Mouse (Mus musculus) forebrain, embryonic 16.5 days (tissue): ENCODE measurements around the gene Prkce. TPM values are rescaled to one million over a fixed set of nuclear protein-coding genes. Genes with fewer than 3 reads are reported as not detected.

Experiments
- ATAC-seq: fragments of 200-750 bp; cut with Nextera tagmentation; 2 replicates; pipeline ENCODE4 v1.8.0; 2017; ENCODE audit warnings: mild to moderate bottlenecking, moderate library complexity
- H3K27ac ChIP-seq: fragments of 300-500 bp; sonication (generic); 2 replicates; pipeline ENCODE4 v1.5.1; 2014; ENCODE audit warnings: low read length, control low read depth
- H3K27me3 ChIP-seq: fragments of 300-500 bp; sonication (generic); replicated peaks from 2 replicates; pipeline ENCODE4 v1.6.1; 2014; ENCODE audit warnings: low read length; ENCODE audit not compliant: control insufficient read depth, insufficient read depth
- H3K36me3 ChIP-seq: fragments of 300-500 bp; sonication (generic); 2 replicates; pipeline ENCODE4 v1.6.1; 2014; ENCODE audit not compliant: control insufficient read depth, insufficient read depth
- H3K4me1 ChIP-seq: fragments of 300-500 bp; sonication (generic); replicated peaks from 2 replicates; pipeline ENCODE4 v1.6.1; 2014; ENCODE audit warnings: low read length; ENCODE audit not compliant: control insufficient read depth, insufficient read depth
- H3K4me2 ChIP-seq: fragments of 300-500 bp; sonication (generic); 2 replicates; pipeline ENCODE4 v1.6.1; 2014; ENCODE audit warnings: mild to moderate bottlenecking, low read length, control low read depth
- H3K4me3 ChIP-seq: fragments of 300-500 bp; sonication (generic); replicated peaks from 2 replicates; pipeline ENCODE4 v1.5.1; 2014; ENCODE audit warnings: mild to moderate bottlenecking, low read length, control low read depth
- H3K9ac ChIP-seq: fragments of 300-500 bp; sonication (generic); replicated peaks from 2 replicates; pipeline ENCODE4 v1.6.1; 2014; ENCODE audit warnings: low read depth, low read length, control low read depth
- H3K9me3 ChIP-seq: fragments of 300-500 bp; sonication (generic); 2 replicates; pipeline ENCODE4 v1.6.1; 2016; ENCODE audit warnings: low read length; ENCODE audit not compliant: control insufficient read depth
- WGBS: fragments of 180-500 bp; shearing (Covaris S2); extraction: QIAGEN DNeasy Blood & Tissue Kit; methylation state at CpG from one replicate; pipeline ENCODE4 v1.1.7; 2014; 5-methylcytosine and 5-hydroxymethylcytosine counted together
- polyA plus RNA-seq: library from polyadenylated mRNA; unstranded; fragments of >200 nt; fragmentation: Nextera tagmentation; extraction: Ambion mirVana; gene quantifications from 2 replicates; pipeline ENCODE4 v1.2.1, GENCODE M21; 2015

Prkce gene
- polyA plus RNA-seq, 1 experiment from 2014 or later = 42.9 TPM

GRCm38 (mm10) chr17:86454351-86454706 lies 286.7 kb downstream of the Prkce start:
- no peaks in the 10 kb centered on the region for H3K9me3 ChIP-seq
- H3K36me3 ChIP-seq = no peaks in the 10 kb centered on the region
- H3K4me2 ChIP-seq = no peak overlapping the region
- no peak overlapping the region for H3K4me3 ChIP-seq
- H3K4me1 ChIP-seq = 0 out of 2 replicates have a peak, but pooled peaks cover 2% of the 10 kb centered on the region
- 83% methylated on average over 3 of the region's 3 CpGs for WGBS
- no peak overlapping the region for H3K9ac ChIP-seq
- ATAC-seq = no peak
- no peak overlapping the region for H3K27ac ChIP-seq
- H3K27me3 ChIP-seq = no peaks in the 10 kb centered on the region

GRCm38 (mm10) chr17:86456512-86456911 lies 288.9 kb downstream of the Prkce start:
- Histone ChIP-seq H3K4me2 (no peak overlapping the region), H3K4me3 (no peak overlapping the region), H3K9me3 (no peaks in the 10 kb centered on the region), H3K27ac (no peak overlapping the region), H3K9ac (no peak overlapping the region), H3K36me3 (no peaks in the 10 kb centered on the region), H3K4me1 (peaks cover 12% of the 10 kb centered on the region), H3K27me3 (no peaks in the 10 kb centered on the region)
- no peak for ATAC-seq
- 64% methylated on average over 6 of the region's 6 CpGs for WGBS

- Histone ChIP-seq H3K4me1 (peaks cover 12% of the 10 kb centered on the region), H3K36me3 (no peaks in the 10 kb centered on the region), H3K27ac (no peak overlapping the region), H3K9me3 (no peaks in the 10 kb centered on the region), H3K9ac (no peak overlapping the region), H3K27me3 (no peaks in the 10 kb centered on the region), H3K4me2 (no peak overlapping the region), H3K4me3 (no peak overlapping the region)
- WGBS = 83% methylated on average over 11 of the region's 11 CpGs
- no peak for ATAC-seq
These were observed 290.9 kb downstream of the Prkce start for GRCm38 (mm10) chr17:86458302-86458980.

GRCm38 (mm10) chr17:86460645-86461430 lies 293.3 kb downstream of the Prkce start:
- Histone ChIP-seq H3K4me3 (no peak overlapping the region), H3K4me1 (peaks cover 29% of the 10 kb centered on the region), H3K4me2 (no peak overlapping the region), H3K27ac (peak overlapping the region; percentile 37), H3K27me3 (no peaks in the 10 kb centered on the region), H3K9ac (no peak overlapping the region), H3K9me3 (no peaks in the 10 kb centered on the region), H3K36me3 (no peaks in the 10 kb centered on the region)
- WGBS = 52% methylated on average over 17 of the region's 17 CpGs
- peak; percentile 29; the same call in 1 of the 2 replicates for ATAC-seq

GRCm38 (mm10) chr17:86463369-86463768 lies 295.8 kb downstream of the Prkce start:
- peaks cover 45% of the 10 kb centered on the region for H3K4me1 ChIP-seq
- no peaks in the 10 kb centered on the region for H3K36me3 ChIP-seq
- no peak overlapping the region for H3K9ac ChIP-seq
- no peaks in the 10 kb centered on the region for H3K27me3 ChIP-seq
- no peak overlapping the region for H3K4me2 ChIP-seq
- no peak overlapping the region for H3K27ac ChIP-seq
- no peak overlapping the region for H3K4me3 ChIP-seq
- ATAC-seq = no peak
- no peaks in the 10 kb centered on the region for H3K9me3 ChIP-seq
- WGBS = 78% methylated on average over 3 of the region's 3 CpGs

GRCm38 (mm10) chr17:86464197-86464596 lies 296.6 kb downstream of the Prkce start:
- Histone ChIP-seq H3K27ac (peak overlapping the region; percentile 32; the same call in 1 of the 2 replicates), H3K9ac (no peak overlapping the region), H3K9me3 (no peaks in the 10 kb centered on the region), H3K4me2 (no peak overlapping the region), H3K4me1 (peaks cover 49% of the 10 kb centered on the region), H3K27me3 (no peaks in the 10 kb centered on the region), H3K36me3 (no peaks in the 10 kb centered on the region), H3K4me3 (no peak overlapping the region)
- WGBS = 92% methylated on average over 8 of the region's 8 CpGs
- no peak for ATAC-seq

GRCm38 (mm10) chr17:86464689-86465363 lies 297.2 kb downstream of the Prkce start:
- 0 out of 2 replicates have a peak overlapping the region, but pooled peaks have one; percentile 9 for H3K9ac ChIP-seq
- H3K27me3 ChIP-seq = no peaks in the 10 kb centered on the region
- 36% methylated on average over 16 of the region's 16 CpGs for WGBS
- no peak overlapping the region for H3K4me2 ChIP-seq
- H3K4me3 ChIP-seq = no peak overlapping the region
- H3K27ac ChIP-seq = peak overlapping the region; percentile 66
- H3K36me3 ChIP-seq = no peaks in the 10 kb centered on the region
- H3K4me1 ChIP-seq = peaks cover 49% of the 10 kb centered on the region
- no peaks in the 10 kb centered on the region for H3K9me3 ChIP-seq
- peak; percentile 66 for ATAC-seq

- Histone ChIP-seq H3K27me3 (no peaks in the 10 kb centered on the region), H3K4me3 (no peak overlapping the region), H3K27ac (no peak overlapping the region), H3K36me3 (no peaks in the 10 kb centered on the region), H3K9ac (no peak overlapping the region), H3K9me3 (no peaks in the 10 kb centered on the region), H3K4me1 (peaks cover 40% of the 10 kb centered on the region), H3K4me2 (peak overlapping the region; percentile 37)
- no peak for ATAC-seq
- WGBS = 7% methylated on average over 13 of the region's 13 CpGs
These were observed 298.3 kb downstream of the Prkce start for GRCm38 (mm10) chr17:86465865-86466264.

- Histone ChIP-seq H3K9me3 (no peaks in the 10 kb centered on the region), H3K4me1 (peaks cover 38% of the 10 kb centered on the region), H3K36me3 (no peaks in the 10 kb centered on the region), H3K9ac (no peak overlapping the region), H3K27ac (no peak overlapping the region), H3K4me2 (peak overlapping the region; percentile 37), H3K27me3 (no peaks in the 10 kb centered on the region), H3K4me3 (no peak overlapping the region)
- whole genome bisulfite sequencing = 11% methylated on average over 7 of the region's 7 CpGs
- ATAC-seq = no peak
These were observed 298.8 kb downstream of the Prkce start for GRCm38 (mm10) chr17:86466412-86466811.
